Mouse (Mus musculus) liver (tissue): ENCODE measurements around the gene Gtf2h2.
A peak's percentile ranks its signal among the peaks of the same experiment; 100 is the strongest.
"Not testable (repeated sequence)": the region's sequence is repeated elsewhere in the genome, so short reads cannot be mapped to it uniquely, and the experiment has no call there.

Source experiments
- DNase-seq: peaks from one replicate; pipeline ENCODE4 v3.0.0-alpha.2; 2020; ENCODE audit warnings: mixed read lengths

Gene Gtf2h2

GRCm38 (mm10) chr13:100483610-100484009 is 8.8 kb downstream of the Gtf2h2 start:
- no peak for DNase-seq

GRCm38 (mm10) chr13:100463527-100464222 is 28.7 kb downstream of the Gtf2h2 start:
- peak; percentile 12 for DNase-seq

- no peak for DNase-seq
Measured at GRCm38 (mm10) chr13:100461336-100461735, 31.0 kb downstream of the Gtf2h2 start.

- not testable (repeated sequence) for DNase-seq
Measured at GRCm38 (mm10) chr13:100452415-100453127, 39.8 kb downstream of the Gtf2h2 start, which contains the start of gene Naip1. Naip1 (minus strand) TSS chr13:100452869.

GRCm38 (mm10) chr13:100449495-100449894 is 42.9 kb downstream of the Gtf2h2 start:
- no peak for DNase-seq

- DNase-seq: no peak
Measured at GRCm38 (mm10) chr13:100440116-100440515, 52.3 kb downstream of the Gtf2h2 start.

- DNase-seq: no peak
Measured at GRCm38 (mm10) chr13:100438701-100439100, 53.7 kb downstream of the Gtf2h2 start.

- DNase-seq: no peak
Measured at GRCm38 (mm10) chr13:100437322-100437825, 55.0 kb downstream of the Gtf2h2 start.

- not testable (repeated sequence) for DNase-seq
Measured at GRCm38 (mm10) chr13:100436556-100437163, 55.7 kb downstream of the Gtf2h2 start.

GRCm38 (mm10) chr13:100419958-100420357 is 72.4 kb downstream of the Gtf2h2 start:
- DNase-seq: not testable (repeated sequence)

GRCm38 (mm10) chr13:100414428-100414827 is 78.0 kb downstream of the Gtf2h2 start:
- no peak for DNase-seq
